Mouse (Mus musculus) hindbrain, embryonic 10.5 days (tissue): ENCODE data around the gene Arhgef1. TPM values are rescaled to one million over a fixed set of nuclear protein-coding genes. Genes with fewer than 3 reads are reported as not detected.
A peak's percentile ranks its signal among the peaks of the same experiment; 100 is the strongest.

Experiments
- DNase-seq: peaks from one replicate; pipeline ENCODE4 v3.0.0-alpha.2; 2017; ENCODE audit warnings: low spot score
- H3K27ac ChIP-seq: fragments of 300-500 bp; sonication (generic); 2 replicates; pipeline ENCODE4 v1.5.1; 2016; ENCODE audit warnings: mild to moderate bottlenecking, moderate library complexity
- H3K27me3 ChIP-seq: fragments of 300-500 bp; sonication (generic); 2 replicates; pipeline ENCODE4 v1.6.1; 2016; ENCODE audit warnings: mild to moderate bottlenecking; ENCODE audit not compliant: poor library complexity, insufficient read depth, severe bottlenecking
- H3K36me3 ChIP-seq: fragments of 300-500 bp; sonication (generic); 2 replicates; pipeline ENCODE4 v1.6.1; 2016; ENCODE audit warnings: mild to moderate bottlenecking, moderate library complexity
- H3K4me1 ChIP-seq: fragments of 300-500 bp; sonication (generic); replicated peaks from 2 replicates; pipeline ENCODE4 v1.6.1; 2016; ENCODE audit warnings: mild to moderate bottlenecking
- H3K4me3 ChIP-seq: fragments of 300-500 bp; sonication (generic); 2 replicates; pipeline ENCODE4 v1.5.1; 2016; ENCODE audit warnings: mild to moderate bottlenecking, moderate library complexity
- H3K9me3 ChIP-seq: fragments of 300-500 bp; sonication (generic); 2 replicates; pipeline ENCODE4 v1.6.1; 2016; ENCODE audit warnings: mild to moderate bottlenecking, moderate library complexity
- WGBS: fragments of 180-500 bp; shearing (Covaris S2); methylation state at CpG from one replicate; pipeline ENCODE4 v1.1.7; 2016; 5-methylcytosine and 5-hydroxymethylcytosine counted together
- polyA plus RNA-seq: library from polyadenylated mRNA; unstranded; fragments of >200 nt; fragmentation: Nextera tagmentation; extraction: Ambion mirVana; gene quantifications from 2 replicates; pipeline ENCODE4 v1.2.1, GENCODE M21; 2016

Arhgef1 gene
- polyA plus RNA-seq: 72.4 and 76.0 TPM in 2 replicates

GRCm38 (mm10) chr7:24902630-24903443 lies at the start of gene Arhgef1:
TSS of gene Arhgef1 (plus strand) at chr7:24902912.
- Histone ChIP-seq H3K9me3 (no peaks in the 10 kb centered on the region), H3K27ac (peak within 1 kb of the TSS; percentile 91), H3K4me3 (peak within 1 kb of the TSS; percentile 76), H3K4me1 (peaks cover 60% of the 10 kb centered on the region), H3K36me3 (peaks cover 4% of the 10 kb centered on the region; the same call in 1 of the 2 replicates), H3K27me3 (no peaks in the 10 kb centered on the region)
- peak; percentile 57 for DNase-seq
- WGBS: 5% methylated on average over 68 of the region's 68 CpGs

- Histone ChIP-seq H3K36me3 (no peaks in the 10 kb centered on the region), H3K4me3 (no peak overlapping the region), H3K4me1 (peaks cover 33% of the 10 kb centered on the region)
These were observed 49.5 kb upstream of the Arhgef1 start for GRCm38 (mm10) chr7:24853233-24853563.

GRCm38 (mm10) chr7:24853695-24854094 lies 49.0 kb upstream of the Arhgef1 start:
- Histone ChIP-seq H3K4me1 (peaks cover 33% of the 10 kb centered on the region), H3K9me3 (no peaks in the 10 kb centered on the region), H3K36me3 (no peaks in the 10 kb centered on the region), H3K27me3 (no peaks in the 10 kb centered on the region), H3K27ac (peak overlapping the region; percentile 72), H3K4me3 (no peak overlapping the region; the same call in 1 of the 2 replicates)
- DNase-seq: peak; percentile 11
- 45% methylated on average over 7 of the region's 7 CpGs for WGBS

More at GRCm38 (mm10) chr7:24853233-24853563, 49.5 kb upstream of the Arhgef1 start:
- DNase-seq: no peak
- Histone ChIP-seq H3K9me3 (no peaks in the 10 kb centered on the region), H3K27me3 (no peaks in the 10 kb centered on the region), H3K27ac (peak overlapping the region; percentile 72)

GRCm38 (mm10) chr7:24856460-24857120 lies 46.1 kb upstream of the Arhgef1 start:
- Histone ChIP-seq H3K36me3 (no peaks in the 10 kb centered on the region), H3K27me3 (no peaks in the 10 kb centered on the region), H3K4me1 (peaks cover 24% of the 10 kb centered on the region), H3K9me3 (no peaks in the 10 kb centered on the region), H3K27ac (peak overlapping the region; percentile 59), H3K4me3 (no peak overlapping the region)
- WGBS: 31% methylated on average over 6 of the region's 6 CpGs
- peak; percentile 7 for DNase-seq

- peak overlapping the region; percentile 50; the same call in 1 of the 2 replicates for H3K27ac ChIP-seq
- 87% methylated on average over 5 of the region's 5 CpGs for WGBS
- DNase-seq: no peak
- H3K9me3 ChIP-seq: no peaks in the 10 kb centered on the region
- no peaks in the 10 kb centered on the region for H3K27me3 ChIP-seq
- peaks cover 12% of the 10 kb centered on the region; the same call in 1 of the 2 replicates for H3K4me1 ChIP-seq
- H3K36me3 ChIP-seq: no peaks in the 10 kb centered on the region
- no peak overlapping the region for H3K4me3 ChIP-seq
These were observed 43.5 kb upstream of the Arhgef1 start for GRCm38 (mm10) chr7:24859234-24859633.

GRCm38 (mm10) chr7:24861913-24862312 lies 40.8 kb upstream of the Arhgef1 start, which contains the start of gene Gm9844:
TSS of gene Gm9844 (plus strand) at chr7:24862213.
- no peak for DNase-seq
- peaks cover 7% of the 10 kb centered on the region; the same call in 1 of the 2 replicates for H3K4me1 ChIP-seq
- H3K27ac ChIP-seq: no peak within 1 kb of the TSS
- H3K4me3 ChIP-seq: no peak within 1 kb of the TSS
- peaks cover 4% of the 10 kb centered on the region; the same call in 1 of the 2 replicates for H3K27me3 ChIP-seq
- H3K36me3 ChIP-seq: no peaks in the 10 kb centered on the region
- no peaks in the 10 kb centered on the region for H3K9me3 ChIP-seq
- WGBS: 90% methylated on average over 7 of the region's 7 CpGs

GRCm38 (mm10) chr7:24862853-24863252 lies 39.9 kb upstream of the Arhgef1 start:
- no peaks in the 10 kb centered on the region for H3K9me3 ChIP-seq
- no peak overlapping the region for H3K27ac ChIP-seq
- no peaks in the 10 kb centered on the region for H3K36me3 ChIP-seq
- no peak overlapping the region for H3K4me3 ChIP-seq
- no peak for DNase-seq
- peaks cover 4% of the 10 kb centered on the region; the same call in 1 of the 2 replicates for H3K27me3 ChIP-seq
- H3K4me1 ChIP-seq: peaks cover 4% of the 10 kb centered on the region; the same call in 1 of the 2 replicates
- 92% methylated on average over 4 of the region's 4 CpGs for WGBS

- 39% methylated on average over 6 of the region's 6 CpGs for WGBS
- H3K27ac ChIP-seq: no peak overlapping the region
These were observed 38.6 kb upstream of the Arhgef1 start for GRCm38 (mm10) chr7:24864156-24864555.

GRCm38 (mm10) chr7:24869080-24869479 lies 33.6 kb upstream of the Arhgef1 start:
- H3K27ac ChIP-seq: no peak overlapping the region

More at GRCm38 (mm10) chr7:24864156-24864555, 38.6 kb upstream of the Arhgef1 start:
- Histone ChIP-seq H3K36me3 (no peaks in the 10 kb centered on the region), H3K9me3 (no peaks in the 10 kb centered on the region), H3K4me1 (peaks cover 4% of the 10 kb centered on the region; the same call in 1 of the 2 replicates), H3K27me3 (peaks cover 9% of the 10 kb centered on the region; the same call in 1 of the 2 replicates), H3K4me3 (no peak overlapping the region)
- no peak for DNase-seq

GRCm38 (mm10) chr7:24869532-24870165 lies 33.1 kb upstream of the Arhgef1 start, which contains the start of the genes Lypd4 and Dmrtc2:
TSS of gene Lypd4 (minus strand) at chr7:24869941.
TSS of gene Dmrtc2 (plus strand) at chr7:24870057.
- H3K4me3 ChIP-seq: no peak within 1 kb of the TSS
- peaks cover 28% of the 10 kb centered on the region for H3K27me3 ChIP-seq
- 47% methylated on average over 41 of the region's 41 CpGs for WGBS
- H3K9me3 ChIP-seq: peaks cover 11% of the 10 kb centered on the region; the same call in 1 of the 2 replicates
- H3K36me3 ChIP-seq: no peaks in the 10 kb centered on the region
- peaks cover 9% of the 10 kb centered on the region for H3K4me1 ChIP-seq
- H3K27ac ChIP-seq: no peak within 1 kb of the TSS
- DNase-seq: peak; percentile 45

More at GRCm38 (mm10) chr7:24869080-24869479, 33.6 kb upstream of the Arhgef1 start:
- H3K9me3 ChIP-seq: peaks cover 11% of the 10 kb centered on the region; the same call in 1 of the 2 replicates
- 66% methylated on average over 17 of the region's 17 CpGs for WGBS
- H3K27me3 ChIP-seq: peaks cover 28% of the 10 kb centered on the region
- H3K4me3 ChIP-seq: no peak overlapping the region
- H3K36me3 ChIP-seq: no peaks in the 10 kb centered on the region
- no peak for DNase-seq
- H3K4me1 ChIP-seq: peaks cover 13% of the 10 kb centered on the region

GRCm38 (mm10) chr7:24877588-24877987 lies 25.1 kb upstream of the Arhgef1 start:
- no peak overlapping the region for H3K4me3 ChIP-seq
- 88% methylated on average over 3 of the region's 3 CpGs for WGBS

GRCm38 (mm10) chr7:24879620-24880019 lies 23.1 kb upstream of the Arhgef1 start:
- Histone ChIP-seq H3K27me3 (no peaks in the 10 kb centered on the region), H3K4me3 (no peak overlapping the region), H3K9me3 (no peaks in the 10 kb centered on the region), H3K27ac (no peak overlapping the region), H3K4me1 (peaks cover 24% of the 10 kb centered on the region), H3K36me3 (no peaks in the 10 kb centered on the region)
- no peak for DNase-seq
- 17% methylated on average over 2 of the region's 2 CpGs for WGBS

More at GRCm38 (mm10) chr7:24877588-24877987, 25.1 kb upstream of the Arhgef1 start:
- H3K9me3 ChIP-seq: no peaks in the 10 kb centered on the region
- DNase-seq: no peak
- H3K27me3 ChIP-seq: 0 out of 2 replicates have a peak, but pooled peaks cover 2% of the 10 kb centered on the region
- H3K36me3 ChIP-seq: no peaks in the 10 kb centered on the region
- H3K4me1 ChIP-seq: peaks cover 24% of the 10 kb centered on the region
- no peak overlapping the region for H3K27ac ChIP-seq
